Mouse (Mus musculus) R1 (cell line): ENCODE measurements around the gene Rfc4.

Source experiments
- DNase-seq: peaks from one replicate; pipeline ENCODE4 v3.0.0-alpha.2; 2018; ENCODE audit warnings: low read depth, low spot score

Gene Rfc4

GRCm38 (mm10) chr16:23135421-23136149 is 8.0 kb upstream of the Rfc4 start:
- peak; percentile 67 for DNase-seq

DNA sequence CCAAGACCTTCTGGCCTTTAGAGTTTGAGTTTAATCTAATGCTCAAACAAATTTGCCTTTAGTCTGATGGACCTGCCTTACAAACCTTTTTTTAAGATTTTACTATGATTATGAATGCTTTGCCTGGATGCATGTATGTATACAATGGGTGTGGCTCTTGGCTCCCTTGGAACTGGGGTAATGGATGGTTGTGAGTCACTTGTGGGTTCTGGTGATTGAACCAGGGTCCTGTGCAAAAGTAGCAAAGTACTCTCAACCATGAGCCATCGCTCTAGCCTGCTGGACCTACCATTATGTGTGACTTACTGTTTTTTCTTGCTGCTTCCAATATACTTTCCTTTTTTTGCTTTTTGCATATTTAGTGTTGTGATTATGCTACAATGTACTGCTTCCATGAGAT is 4.8 kb upstream of the Rfc4 start:
- no peak for DNase-seq

GRCm38 (mm10) chr16:23130303-23130702 is 2.8 kb upstream of the Rfc4 start:
- DNase-seq: no peak

DNA sequence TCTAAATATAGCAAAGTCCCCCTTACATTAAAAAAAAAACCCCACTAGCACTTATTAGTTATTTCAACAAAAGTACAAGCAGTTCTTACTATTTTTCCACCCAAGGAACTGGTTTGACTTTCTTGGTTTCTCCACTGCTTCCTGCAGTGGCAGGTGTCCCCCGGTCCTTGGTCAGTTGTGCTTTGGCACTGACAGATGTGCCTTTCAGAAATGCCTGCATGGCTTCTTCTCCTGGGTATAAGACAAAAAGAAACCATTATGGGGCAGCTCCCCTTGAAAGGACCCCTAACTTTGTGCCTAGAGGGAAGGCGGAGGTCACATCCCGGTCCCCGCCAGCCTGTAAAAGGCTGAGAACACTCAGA is 245 bp downstream of the Rfc4 start:
- DNase-seq: no peak

GRCm38 (mm10) chr16:23124398-23124797 is 3.1 kb downstream of the Rfc4 start:
- no peak for DNase-seq

- DNase-seq: peak; percentile 47
Observed at GRCm38 (mm10) chr16:23123104-23123503, 4.4 kb downstream of the Rfc4 start.

DNA sequence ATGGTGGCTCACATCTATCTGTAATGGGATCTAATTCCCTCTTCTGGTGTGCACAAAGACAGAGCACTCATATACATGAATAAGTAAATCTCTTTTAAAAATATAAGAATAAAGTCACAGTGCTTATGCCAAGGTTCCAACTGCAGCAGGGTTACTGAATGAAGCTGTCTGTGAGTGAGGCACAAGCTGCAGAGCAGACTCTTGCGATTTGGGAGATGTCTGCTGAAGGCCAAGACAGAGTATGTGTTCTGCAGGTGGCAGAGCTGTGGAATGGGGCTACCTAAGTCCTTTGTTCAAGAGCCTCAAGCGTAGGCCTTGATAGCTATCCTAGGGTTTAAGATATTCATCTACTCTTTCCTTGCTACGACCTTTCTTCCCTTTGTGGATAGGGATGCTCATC is 5.1 kb downstream of the Rfc4 start:
- DNase-seq: no peak

DNA sequence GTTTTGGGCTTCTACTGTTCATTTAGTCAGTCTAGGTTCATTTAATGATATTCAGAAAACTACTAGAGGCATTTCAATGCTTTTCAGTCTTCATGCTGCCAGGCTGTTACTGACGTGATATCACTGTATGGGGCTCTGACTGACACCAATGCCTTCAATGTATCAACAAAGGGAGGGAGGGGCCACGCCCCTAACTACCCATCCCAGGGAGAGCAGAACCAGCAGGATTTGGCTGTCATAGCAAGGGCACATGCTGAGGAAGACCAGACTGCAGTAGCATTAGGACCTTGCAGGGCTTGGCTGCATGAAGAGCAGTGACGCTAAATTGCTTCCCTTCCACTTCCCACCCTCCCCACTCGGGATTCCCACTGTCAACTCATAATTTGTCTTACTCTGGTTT is 10.4 kb downstream of the Rfc4 start:
- peak; percentile 55 for DNase-seq

- DNase-seq: peak; percentile 43
Observed at GRCm38 (mm10) chr16:23115486-23115885, 12.1 kb downstream of the Rfc4 start.

- DNase-seq: peak; percentile 88
Observed at GRCm38 (mm10) chr16:23114339-23115171, 13.0 kb downstream of the Rfc4 start.

DNA sequence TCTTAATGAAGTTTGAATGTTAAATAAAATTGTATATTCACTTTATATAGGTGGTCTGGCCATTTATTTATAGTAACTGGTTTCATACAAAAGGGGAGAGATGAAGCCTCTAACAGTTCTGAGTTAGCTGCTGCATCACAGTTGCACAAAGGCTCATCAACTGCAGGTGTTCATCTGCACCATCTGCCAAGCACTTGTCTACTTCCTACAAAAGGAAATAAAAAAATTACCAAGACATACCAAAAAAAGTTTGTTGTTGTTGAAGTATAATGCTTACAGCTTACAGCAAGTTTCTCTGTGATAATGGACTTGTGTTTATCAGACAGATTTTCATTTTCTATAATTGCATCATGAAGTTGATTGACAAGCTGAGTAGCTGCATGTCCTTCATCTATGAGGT is 13.6 kb downstream of the Rfc4 start:
- peak; percentile 62 for DNase-seq

- peak; percentile 56 for DNase-seq
Observed at GRCm38 (mm10) chr16:23112861-23113435, 14.6 kb downstream of the Rfc4 start.

GRCm38 (mm10) chr16:23112348-23112747 is 15.2 kb downstream of the Rfc4 start:
- no peak for DNase-seq

GRCm38 (mm10) chr16:23109350-23110280 is 17.9 kb downstream of the Rfc4 start:
- DNase-seq: peak; percentile 36

- peak; percentile 51 for DNase-seq
Observed at GRCm38 (mm10) chr16:23108943-23109342, 18.6 kb downstream of the Rfc4 start.

DNA sequence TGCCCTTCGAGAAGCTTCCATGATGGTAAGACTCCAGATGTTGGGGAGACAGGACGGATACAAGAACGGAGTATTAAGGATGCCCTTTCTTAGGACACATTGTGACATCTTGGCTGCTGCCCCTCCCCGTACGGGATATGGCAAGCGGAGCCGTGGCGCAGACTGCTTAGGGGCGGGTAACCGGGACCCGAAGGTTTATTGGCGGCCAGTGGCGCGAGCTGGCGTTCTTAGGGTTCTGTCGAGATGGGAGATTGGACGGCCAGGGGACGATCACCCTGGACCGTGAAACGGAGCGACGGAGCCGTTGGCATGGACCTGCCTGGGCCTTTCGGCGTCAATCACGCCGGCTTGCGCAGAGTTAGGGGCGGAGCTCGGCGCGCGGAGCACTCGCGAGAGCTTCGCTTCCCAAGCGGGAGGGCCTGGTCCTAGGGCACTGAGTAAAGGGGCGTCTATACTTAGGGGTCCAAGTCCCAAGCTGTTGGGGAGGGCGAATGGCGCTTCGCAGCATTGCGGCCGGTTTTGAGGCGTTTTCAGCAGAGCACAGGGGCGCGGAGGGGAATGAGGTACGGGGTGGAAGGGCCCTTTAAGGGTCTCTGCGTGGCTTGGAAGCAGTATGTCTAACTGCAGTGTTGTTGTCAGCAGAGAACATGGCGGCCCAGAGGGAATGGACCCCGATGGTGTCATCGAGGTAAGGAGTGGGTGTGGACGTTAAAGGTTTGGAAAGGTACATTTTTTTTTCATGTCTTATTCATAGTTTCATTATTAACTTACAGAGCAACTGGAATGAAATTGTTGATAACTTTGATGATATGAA is 19.4 kb downstream of the Rfc4 start:
- DNase-seq: peak; percentile 86

GRCm38 (mm10) chr16:23107231-23107942 is 20.1 kb downstream of the Rfc4 start, which contains the start of gene Eif4a2:
Gene Eif4a2, plus strand, starts transcription at chr16:23107444.
- peak; percentile 93 for DNase-seq

DNA sequence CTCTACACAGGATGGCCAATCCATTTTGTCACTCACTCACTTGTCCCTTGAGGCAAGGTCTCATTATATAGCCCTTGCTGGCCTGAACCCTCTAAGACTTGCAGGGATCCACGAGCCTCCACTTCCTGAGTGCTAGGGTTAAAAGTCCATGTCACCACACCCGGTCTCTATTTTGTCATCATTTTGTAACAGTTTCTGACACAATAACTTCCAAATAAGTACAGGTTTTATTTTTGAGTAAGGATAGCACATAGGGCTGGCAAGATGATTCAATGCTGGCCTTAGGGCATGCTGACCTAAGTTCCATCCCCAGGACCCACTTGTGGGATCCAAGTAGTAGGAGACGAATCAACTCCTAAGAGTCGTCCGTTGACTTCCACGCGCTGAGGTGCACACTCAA is 21.4 kb downstream of the Rfc4 start:
- no peak for DNase-seq

- no peak for DNase-seq
Observed at GRCm38 (mm10) chr16:23103841-23104240, 23.7 kb downstream of the Rfc4 start.
